Mouse (Mus musculus) G1E-ER4 (cell line): ENCODE data around the gene Pard3. TPM values are rescaled to one million over a fixed set of nuclear protein-coding genes. Genes with fewer than 3 reads are reported as not detected.

Source experiments
- GATA1 ChIP-seq: IDR thresholded peaks from one replicate; pipeline ENCODE4 v1.8.0; 2012; ENCODE audit warnings: low read length, inconsistent platforms
- polyA plus RNA-seq: library from polyadenylated mRNA; stranded (reverse); fragments of >175 nt; gene quantifications from 2 replicates; pipeline ENCODE4 v1.2.3, GENCODE M21; 2012

The Pard3 gene
- polyA plus RNA-seq, 1 experiment = 0.09 TPM

DNA sequence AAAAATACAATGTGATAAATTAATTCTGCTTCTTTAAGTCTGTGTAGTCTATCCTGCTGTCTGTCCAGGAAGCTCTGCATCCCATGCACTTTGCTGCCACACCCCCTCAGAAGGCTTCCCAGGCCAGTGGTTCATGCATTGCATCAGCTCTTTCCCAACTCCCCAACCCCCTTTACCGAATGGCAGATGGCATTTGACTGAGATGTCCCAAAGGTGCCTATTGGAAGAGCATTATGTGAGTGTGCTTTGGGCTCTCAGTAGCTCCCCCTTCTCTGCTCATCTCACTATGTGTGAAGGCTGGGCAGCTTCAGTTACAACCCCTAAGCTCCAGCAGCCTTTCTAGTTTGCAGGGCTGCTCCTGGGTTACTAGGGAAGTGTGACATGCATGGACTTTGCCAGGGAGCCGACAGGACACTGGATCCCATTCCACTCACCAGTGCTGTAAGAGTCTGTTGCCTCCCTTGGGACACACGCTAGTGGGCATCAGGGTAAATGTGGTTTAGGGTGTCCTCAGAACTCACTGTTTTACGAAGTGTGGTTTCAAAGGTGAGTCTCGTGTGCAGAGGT, 9.4 kb downstream of the Pard3 start:
- no peak for TF ChIP-seq GATA1

DNA sequence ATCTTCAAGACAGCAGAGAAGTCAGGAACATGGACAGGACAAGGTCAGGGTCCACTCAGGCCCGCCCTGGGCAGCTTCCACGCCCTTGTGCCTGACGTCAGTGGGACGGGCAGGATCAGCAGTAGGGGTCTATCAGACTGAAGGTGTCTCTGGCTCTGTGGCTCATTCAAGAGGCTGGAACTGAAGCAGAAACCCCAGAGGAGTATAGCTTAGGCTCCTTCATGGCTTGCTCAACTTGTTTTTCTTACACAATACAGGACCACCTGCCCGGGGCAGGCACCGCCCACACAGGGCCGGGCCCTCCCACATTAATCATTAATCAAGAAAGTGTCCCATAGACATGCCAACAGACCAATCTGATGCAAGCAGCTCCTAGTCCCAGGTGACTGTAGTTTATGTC, 12.8 kb downstream of the Pard3 start:
- no peak for TF ChIP-seq GATA1

DNA sequence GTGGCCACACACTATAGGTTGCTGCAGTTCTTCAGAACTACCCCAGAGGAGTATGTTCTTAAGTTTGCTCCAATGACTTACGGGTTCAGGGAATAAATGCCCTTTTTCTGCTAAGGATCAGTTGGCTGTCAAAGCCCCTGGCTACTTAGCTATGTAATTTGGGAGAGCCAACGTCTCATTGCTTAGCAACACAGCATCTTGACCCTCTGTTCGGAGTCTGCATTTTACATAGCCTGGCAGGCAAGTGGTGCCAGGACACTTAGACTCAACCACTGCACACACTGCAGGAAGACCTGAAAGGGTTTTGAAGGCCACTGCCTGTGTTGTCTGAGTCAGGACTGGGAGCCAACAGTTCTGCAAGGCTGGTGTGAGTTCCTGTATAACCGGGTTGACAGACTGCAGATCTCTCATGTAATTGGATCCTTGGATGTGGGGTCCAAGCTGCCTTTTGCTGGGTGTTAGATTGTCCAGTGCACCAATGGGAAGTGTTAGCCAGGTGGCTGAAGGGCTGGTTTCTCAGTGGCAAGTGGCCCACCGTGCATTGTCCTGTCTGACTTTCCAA, 15.6 kb downstream of the Pard3 start:
- no peak for TF ChIP-seq GATA1

DNA sequence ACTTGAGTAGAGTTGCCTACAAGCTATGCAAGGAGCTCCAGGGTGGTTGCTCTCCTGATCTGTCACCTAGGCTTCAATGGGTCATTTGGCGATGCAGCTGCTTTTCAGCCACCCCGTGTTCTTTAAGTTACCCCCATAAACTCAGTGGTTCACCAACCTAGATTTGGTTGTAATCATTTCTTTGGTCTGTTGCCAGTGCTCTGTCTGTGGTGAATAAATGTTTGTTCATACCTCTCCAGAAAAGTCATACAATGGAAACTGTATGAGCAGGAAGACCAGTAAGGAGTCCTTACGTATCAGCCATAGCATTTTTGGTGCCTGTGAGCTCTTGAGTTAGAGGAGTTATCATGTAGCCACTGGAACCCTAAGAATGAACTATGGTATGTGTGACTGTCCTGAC, 17.6 kb downstream of the Pard3 start:
- no peak for TF ChIP-seq GATA1

DNA sequence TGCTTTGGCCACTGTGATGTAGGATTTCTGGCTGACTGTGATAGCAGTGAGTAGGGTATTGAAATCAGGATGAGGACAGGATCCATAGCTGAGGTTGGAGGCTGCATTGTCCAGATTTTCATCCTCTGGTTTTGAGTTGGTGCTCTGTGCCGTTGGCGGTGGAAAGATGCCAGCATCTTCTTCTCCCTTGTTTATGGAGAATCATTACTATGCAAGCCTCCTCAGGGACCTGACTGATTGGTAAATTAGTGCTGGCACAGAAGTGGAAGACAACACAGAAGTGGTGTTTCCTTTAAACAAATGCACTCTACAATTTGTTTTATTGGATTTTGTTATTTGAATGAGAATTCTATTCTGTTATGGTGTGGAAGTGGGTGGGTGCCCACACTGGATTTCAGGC, 18.8 kb downstream of the Pard3 start:
- no peak for TF ChIP-seq GATA1

DNA sequence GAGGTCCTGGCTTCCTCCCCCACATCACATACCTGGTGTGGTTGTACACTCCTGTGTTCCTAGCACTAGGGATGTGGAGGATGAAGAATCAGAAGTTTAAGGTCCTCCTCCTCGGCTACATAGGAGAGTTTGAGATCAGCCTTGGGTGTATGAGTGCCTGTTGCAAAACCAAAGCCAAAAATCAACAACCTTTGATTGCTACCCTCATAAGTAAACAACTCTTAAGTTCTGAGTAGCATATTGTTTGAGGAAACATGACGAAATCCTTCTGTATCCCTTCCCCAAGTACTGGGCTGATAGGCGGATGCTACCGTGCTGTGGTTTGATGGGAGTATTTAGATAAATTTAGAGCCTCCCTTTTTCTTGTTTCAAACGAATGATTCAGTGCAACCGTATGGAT, 20.9 kb downstream of the Pard3 start:
- TF ChIP-seq GATA1 = no peak

DNA sequence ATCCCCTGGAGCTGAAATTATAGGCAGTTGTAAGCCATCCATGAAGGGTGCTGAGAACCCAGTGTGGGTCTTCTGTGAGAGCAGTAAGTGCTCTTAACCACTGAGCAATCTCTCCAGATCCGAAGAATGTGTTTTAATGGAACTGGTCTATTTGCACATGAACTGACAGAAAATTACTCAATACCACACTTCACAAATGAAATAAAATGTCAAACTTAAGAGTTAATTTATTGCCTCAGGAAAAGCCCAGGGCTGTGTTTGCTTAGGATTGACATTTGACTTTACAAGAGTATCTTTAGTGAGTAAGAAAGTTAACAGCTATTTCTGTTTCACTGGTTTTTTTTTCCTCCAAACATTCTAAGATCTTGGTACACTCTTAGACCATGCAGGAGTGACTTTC, 23.7 kb downstream of the Pard3 start:
- TF ChIP-seq GATA1 = no peak

DNA sequence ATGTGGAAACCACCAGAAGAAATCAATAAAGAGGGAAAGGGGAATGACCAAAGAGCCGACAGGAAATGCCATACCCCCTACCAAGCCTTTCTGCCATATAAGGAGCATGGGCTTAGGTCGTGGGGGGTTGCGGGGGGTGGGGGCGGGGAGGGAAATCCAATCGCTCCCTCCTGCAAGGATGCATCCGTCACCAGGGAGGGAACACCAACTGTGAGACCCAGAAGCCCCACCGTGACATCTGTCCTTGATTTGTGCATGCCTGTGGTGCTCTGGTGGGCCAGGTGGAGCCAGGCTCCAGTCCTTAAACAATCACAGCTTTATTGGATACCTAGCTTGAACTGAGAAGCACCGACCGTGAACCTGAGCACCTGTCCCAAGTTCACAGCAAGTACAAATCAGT, 24.7 kb downstream of the Pard3 start:
- TF ChIP-seq GATA1 = no peak

DNA sequence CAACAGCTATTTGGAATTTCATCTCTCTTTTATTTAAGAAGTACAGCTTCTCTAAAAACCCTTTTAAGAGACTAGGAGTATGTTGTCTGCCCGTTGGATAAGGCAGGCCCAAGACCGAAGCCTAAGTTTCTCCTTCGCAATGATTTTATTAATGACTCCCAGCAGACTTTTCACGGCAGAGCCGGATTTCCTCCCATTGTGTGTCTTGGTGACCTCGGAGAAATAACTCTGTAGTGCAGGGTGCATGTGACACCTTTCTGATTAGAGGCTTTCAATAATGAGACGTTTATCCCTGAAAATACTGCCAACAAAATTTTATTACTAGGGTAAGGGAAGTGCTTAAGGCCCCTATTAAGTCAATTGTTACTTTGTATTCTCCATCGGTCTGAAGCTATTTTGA, 25.3 kb downstream of the Pard3 start:
- TF ChIP-seq GATA1 = no peak

DNA sequence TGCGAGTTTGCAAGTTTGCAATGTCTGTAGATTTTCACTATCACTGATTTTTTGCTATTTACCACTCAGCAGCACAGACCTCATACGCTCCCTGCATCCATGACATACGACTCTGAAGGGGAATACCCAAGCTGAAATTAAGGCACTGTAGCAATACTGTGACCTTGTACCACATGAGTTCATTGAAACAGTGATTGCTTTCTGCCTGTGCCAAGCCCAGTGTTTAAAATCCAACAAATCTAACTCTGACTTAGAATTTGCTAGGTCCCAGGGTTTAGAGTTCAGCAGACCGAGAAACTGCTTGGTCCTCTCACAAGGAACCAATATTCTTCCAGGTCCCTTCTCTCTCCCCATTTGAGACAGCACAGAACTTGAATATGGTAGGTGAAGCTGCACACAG, 26.7 kb downstream of the Pard3 start:
- no peak for TF ChIP-seq GATA1

DNA sequence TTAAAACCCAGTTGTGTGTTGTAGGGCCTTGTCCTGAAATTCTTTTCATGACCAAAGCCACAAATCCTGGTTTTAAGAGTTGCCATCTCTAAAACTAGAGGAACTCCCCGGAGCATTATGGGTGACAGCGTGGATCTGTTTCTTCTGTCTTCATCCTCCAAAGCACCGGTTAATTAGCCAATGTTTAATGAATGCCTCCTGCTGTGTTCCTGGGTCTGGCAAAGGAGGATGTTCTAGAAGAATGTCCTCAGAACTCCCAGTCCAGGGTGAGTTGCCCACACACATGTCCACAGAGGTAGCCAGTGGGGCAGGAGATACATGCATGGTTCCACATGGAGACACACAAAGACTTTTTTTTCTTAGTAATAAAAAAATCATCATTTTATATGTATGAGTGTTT, 28.2 kb downstream of the Pard3 start:
- no peak for TF ChIP-seq GATA1

DNA sequence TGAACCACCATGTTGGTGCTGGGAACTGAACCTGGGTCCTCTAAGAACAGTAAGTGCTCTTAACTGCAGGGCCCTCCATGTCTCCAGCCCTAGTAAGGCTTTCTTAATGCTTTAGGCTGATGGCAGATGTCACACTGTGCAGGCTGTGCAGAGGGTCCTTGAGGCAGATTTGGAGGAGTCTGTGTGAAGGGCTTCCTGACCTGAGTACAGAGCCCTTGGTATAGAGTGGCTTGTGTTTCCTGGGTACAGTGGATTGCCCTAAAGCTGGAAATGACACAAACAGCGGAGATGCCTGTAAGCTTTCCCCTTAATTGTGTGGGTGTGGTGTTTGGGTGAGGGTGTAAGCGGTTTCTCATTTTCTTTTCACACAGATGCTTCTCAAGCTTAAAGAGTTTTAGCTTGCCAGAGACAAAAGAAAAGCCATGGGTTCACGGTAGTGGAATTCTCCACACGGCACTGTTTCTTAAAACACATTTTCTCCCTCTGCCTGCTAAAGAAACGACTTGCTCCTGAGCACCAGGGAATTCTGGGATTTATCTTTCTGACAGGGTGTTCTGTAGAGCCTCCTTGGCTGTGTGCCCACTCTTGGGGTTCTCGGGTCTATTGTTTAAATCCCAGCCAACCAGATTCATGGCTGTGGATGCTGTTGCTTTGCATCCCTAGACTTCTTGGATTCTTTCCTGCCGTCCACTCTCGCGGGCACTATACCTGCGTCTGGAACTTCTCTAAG, 28.9 kb downstream of the Pard3 start:
- no peak for TF ChIP-seq GATA1

DNA sequence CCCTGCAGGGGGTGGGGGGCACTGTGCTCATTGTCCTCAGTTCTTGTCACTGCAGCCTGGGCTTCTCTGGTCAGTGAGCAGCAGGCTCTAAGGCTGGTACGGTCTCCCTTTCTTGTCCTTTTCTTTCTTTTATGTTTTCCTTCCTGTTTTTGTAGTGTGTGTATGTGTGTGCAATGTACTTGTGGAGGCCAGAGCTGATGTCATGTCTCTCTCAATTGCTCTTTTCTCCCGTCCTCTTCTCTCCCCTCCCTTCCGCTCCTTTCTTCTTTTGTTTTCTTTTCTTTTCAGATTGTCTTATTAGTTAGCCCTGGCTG, 29.4 kb downstream of the Pard3 start:
- no peak for TF ChIP-seq GATA1

DNA sequence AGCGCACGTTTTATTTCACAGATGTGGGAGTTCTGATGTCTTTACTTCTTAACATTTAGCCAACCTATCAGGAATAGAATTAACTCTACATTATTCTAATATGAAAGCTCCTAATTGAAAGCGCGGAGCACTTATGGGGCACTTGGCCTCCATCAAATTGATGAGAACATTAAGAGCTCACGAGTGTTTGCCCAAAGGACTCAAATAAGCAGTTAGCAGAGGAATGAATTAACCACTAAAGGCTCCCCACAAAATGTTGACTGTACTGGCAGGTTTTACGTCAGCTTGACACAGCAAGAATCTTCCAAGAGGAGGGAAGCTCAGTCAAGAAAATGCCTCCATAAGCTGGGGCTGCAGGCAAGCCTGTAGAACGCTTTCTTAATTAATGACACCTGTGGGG, 32.1 kb downstream of the Pard3 start:
- TF ChIP-seq GATA1 = no peak

DNA sequence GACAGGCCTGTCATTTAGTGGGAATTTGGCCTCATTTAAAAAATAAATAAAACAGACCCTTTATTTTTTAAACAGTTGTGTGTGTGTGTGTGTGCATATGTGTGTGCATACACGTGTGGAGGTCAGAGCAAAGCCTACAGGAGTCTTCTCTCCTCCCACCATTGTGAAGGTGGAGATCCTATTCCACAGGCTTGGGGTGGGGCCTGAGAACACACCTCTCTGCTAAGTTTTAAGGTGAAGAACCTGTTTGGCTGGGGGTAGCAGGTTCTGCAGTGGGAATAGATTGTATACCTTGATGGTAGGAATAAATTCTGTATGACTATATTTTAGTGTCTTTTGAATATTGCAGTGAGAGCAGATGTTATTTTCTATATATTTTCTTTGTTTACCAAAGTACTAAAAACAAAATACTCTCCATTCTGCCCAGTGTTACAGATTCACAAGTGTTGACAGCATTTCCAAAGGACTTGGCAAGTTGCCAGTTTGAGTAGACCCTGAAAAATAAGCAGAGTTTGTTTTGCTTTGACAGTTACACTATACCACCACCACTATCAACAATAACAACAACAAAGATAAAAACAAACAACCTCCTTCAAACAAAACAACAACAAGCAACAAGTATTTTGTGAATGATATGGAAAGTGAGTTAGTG, 35.9 kb downstream of the Pard3 start:
- no peak for TF ChIP-seq GATA1

DNA sequence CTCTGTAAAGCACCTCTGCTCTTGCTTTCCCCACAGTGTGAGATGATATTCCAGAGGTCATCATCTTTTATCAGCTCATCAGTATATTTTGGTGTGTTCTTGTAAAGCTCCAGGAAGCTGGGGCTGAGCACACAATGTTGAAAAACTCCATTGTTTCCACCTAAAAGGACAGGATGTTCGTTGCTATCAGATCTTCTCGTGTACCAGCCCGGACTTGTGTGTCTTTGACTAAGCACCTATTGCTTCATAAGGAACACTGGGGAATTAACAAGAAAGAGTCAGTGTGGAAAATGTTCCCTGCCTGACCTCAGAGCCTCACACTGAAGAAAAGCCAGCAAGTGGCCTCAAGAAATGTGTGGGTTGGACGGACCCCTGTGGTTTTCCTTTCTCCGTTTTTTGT, 39.6 kb downstream of the Pard3 start:
- no peak for TF ChIP-seq GATA1

DNA sequence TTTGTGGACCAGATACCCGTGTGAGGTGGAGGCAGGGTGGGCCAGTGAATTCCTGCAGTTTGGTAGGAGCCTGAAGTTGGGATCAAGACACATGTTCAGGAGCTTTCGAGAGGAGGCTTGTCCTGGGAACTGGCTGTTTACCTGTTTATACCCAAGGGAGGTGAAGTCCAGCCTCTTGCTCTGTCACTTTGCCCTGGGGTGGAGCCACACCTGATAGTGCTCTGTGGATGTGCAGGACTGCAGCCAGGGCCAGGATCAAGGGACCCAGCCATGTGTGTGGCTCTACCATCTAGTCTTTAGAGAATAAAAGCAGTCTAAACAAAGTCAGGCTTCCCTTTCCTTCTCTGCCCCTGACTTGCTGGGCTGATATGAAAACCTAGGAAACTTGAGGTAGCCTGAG, 40.9 kb downstream of the Pard3 start:
- TF ChIP-seq GATA1 = no peak

DNA sequence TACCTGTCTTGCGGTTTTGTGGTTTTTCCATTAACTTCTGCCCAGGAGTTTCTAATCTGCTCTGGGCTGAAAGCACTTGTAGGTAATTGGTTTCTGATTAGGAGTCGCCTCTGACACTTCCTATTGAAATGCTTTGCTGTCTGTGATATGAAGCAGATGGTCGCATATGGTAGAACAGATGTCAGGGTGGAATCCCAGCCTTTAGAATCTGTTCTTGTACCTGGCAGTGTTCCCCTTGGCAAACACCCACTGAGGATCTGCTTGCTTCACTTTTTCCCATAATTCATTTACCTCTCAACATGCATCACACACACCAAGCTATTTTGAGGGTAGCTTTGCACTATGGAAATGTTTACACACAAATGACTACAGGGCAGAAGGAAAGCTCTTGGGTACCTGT, 44.2 kb downstream of the Pard3 start:
- no peak for TF ChIP-seq GATA1
